Mouse (Mus musculus): ENCODE results near the gene Hmg20b.

The Hmg20b gene

DNA sequence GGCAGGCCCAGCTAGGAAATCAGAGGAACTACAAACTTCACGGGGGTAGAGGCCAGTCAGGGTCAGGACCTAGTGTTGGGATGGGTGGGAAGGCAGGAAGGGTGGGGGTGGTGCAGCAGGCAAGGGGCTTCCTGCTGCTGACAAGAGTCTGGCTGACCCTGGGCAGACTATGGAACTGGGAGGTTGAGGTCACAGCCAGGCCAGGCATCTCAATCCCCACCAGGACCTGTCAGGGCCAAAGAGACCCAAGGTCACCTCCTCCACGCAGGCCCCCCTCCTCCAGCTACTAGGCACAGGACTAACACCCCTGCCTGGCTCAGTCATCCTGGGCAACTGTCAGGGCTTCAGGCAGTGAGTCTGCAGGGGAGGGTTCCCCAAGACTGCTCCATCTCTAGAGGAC lies 22.3 kb downstream of the Hmg20b start:
- TF ChIP-seq GATA4 (IDR thresholded peaks at IDR 0.05; ENCODE audit: insufficient replicate concordance, low read length): peak; percentile 72; the same call in 1 of the 2 replicates

GRCm38 (mm10) chr10:81326858-81327257 lies 23.4 kb downstream of the Hmg20b start:
- peak; percentile 41; the same call in 1 of the 2 replicates for TF ChIP-seq GATA4 (IDR thresholded peaks at IDR 0.05; ENCODE audit: insufficient replicate concordance, low read length)

DNA sequence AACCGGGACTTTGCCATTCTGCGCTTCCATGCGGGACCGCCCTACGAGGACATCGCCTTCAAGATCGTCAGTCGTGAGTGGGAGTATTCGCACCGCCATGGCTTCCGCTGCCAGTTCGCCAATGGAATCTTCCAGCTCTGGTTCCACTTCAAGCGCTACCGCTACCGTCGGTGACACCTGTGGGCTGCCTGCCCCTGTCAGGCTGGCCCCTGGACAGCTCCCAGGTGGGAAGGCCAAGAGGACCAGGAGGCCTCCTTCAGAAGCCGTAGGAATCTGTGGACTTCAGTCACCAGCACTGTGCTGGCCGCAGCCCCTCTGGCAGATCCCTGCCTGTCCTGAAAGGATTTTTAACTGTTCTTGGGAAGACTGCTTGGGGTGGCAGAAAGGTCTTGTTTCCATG lies 24.5 kb downstream of the Hmg20b start:
- no peak for TF ChIP-seq GATA4 (IDR thresholded peaks at IDR 0.05; ENCODE audit: insufficient replicate concordance, low read length)

DNA sequence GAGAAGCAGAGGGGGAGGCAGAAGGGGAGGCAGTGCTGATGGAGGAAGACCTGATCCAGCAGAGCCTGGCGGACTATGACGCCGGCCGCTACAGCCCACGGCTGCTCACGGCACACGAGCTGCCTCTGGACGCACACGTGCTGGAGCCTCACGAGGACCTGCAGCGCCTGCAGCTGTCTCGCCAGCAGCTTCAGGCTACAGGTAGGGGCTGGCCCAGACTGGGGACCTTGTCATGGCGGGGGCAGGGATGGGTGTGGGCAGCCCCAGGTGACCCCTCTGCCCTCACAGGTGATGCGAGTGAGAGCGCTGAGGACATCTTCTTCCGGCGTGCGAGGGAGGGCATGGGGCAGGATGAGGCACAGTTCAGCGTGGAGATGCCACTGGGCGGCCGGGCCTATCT lies 25.1 kb downstream of the Hmg20b start:
- no peak for TF ChIP-seq GATA4 (IDR thresholded peaks at IDR 0.05; ENCODE audit: insufficient replicate concordance, low read length)

GRCm38 (mm10) chr10:81323791-81324530 lies 26.3 kb downstream of the Hmg20b start:
- no peak for TF ChIP-seq GATA4 (IDR thresholded peaks at IDR 0.05; ENCODE audit: insufficient replicate concordance, low read length)

GRCm38 (mm10) chr10:81323141-81323775 lies 27.0 kb downstream of the Hmg20b start:
- no peak for TF ChIP-seq GATA4 (IDR thresholded peaks at IDR 0.05; ENCODE audit: insufficient replicate concordance, low read length)

GRCm38 (mm10) chr10:81322444-81322843 lies 27.8 kb downstream of the Hmg20b start:
- no peak for TF ChIP-seq GATA4 (IDR thresholded peaks at IDR 0.05; ENCODE audit: insufficient replicate concordance, low read length)

GRCm38 (mm10) chr10:81321436-81321835 lies 28.8 kb downstream of the Hmg20b start:
- no peak for TF ChIP-seq GATA4 (IDR thresholded peaks at IDR 0.05; ENCODE audit: insufficient replicate concordance, low read length)

GRCm38 (mm10) chr10:81320550-81321347 lies 29.5 kb downstream of the Hmg20b start, which contains the start of gene Cactin:
Gene Cactin, plus strand, starts transcription at chr10:81321103.
- TF ChIP-seq GATA4 (IDR thresholded peaks at IDR 0.05; ENCODE audit: insufficient replicate concordance, low read length): peak; percentile 81; the same call in 1 of the 2 replicates

DNA sequence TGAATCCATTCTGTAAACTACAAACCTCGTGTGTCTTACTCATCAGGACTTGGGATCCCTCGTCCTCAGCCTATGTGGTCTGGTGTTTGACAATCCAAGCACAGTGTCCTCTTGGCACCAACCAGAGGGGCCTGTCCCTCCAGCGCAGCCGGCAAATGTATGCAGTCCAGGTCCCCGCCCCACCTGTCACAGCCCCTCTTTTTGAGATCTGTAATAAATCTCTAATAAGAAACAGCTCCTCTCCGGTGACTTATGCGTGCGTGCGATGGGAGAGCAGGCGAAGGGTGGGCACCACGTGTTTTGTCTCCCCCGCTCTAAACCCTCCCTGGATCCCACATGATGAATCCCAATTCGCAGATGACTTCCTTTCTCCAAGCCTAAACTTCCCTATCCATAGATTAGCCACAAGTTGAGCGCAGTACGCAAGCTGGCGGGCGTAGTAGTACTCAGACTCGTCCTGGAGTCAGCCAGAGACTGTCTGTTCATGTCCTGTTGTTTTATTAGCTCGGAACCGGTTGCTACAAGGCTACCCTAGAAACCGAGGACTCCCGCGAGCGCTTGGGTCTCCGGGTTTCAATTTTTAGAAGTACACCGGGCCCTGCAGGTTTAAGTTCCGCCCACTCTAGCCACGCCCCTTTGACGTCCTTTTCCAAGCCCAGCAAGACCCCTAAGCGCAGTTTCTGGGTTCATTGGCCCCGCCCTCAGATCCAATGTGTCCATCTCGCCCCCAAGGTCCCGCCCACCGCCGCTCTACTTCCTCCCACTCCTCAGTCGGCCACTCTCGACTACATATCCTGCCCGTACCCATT lies 30.3 kb downstream of the Hmg20b start:
- TF ChIP-seq GATA4 (IDR thresholded peaks at IDR 0.05; ENCODE audit: insufficient replicate concordance, low read length): no peak

DNA sequence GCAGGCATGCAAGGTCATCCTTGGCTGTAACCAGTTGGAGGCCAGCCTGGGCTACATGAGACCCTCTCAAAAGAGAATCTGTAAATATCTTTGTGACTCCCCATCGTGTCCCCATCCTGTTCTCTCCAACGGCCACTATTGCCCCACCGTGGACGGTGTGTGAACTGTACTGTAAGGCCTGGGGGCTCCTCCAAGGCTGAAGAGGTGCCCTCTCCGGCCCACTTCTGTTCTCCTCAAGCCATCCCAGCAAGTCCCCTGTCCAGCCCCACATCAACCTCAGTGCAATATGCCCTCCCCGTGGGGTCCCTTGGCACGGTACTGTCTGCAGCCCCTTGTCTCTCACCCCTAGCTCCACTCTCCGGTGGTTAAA lies 31.0 kb downstream of the Hmg20b start:
- TF ChIP-seq GATA4 (IDR thresholded peaks at IDR 0.05; ENCODE audit: insufficient replicate concordance, low read length): no peak

DNA sequence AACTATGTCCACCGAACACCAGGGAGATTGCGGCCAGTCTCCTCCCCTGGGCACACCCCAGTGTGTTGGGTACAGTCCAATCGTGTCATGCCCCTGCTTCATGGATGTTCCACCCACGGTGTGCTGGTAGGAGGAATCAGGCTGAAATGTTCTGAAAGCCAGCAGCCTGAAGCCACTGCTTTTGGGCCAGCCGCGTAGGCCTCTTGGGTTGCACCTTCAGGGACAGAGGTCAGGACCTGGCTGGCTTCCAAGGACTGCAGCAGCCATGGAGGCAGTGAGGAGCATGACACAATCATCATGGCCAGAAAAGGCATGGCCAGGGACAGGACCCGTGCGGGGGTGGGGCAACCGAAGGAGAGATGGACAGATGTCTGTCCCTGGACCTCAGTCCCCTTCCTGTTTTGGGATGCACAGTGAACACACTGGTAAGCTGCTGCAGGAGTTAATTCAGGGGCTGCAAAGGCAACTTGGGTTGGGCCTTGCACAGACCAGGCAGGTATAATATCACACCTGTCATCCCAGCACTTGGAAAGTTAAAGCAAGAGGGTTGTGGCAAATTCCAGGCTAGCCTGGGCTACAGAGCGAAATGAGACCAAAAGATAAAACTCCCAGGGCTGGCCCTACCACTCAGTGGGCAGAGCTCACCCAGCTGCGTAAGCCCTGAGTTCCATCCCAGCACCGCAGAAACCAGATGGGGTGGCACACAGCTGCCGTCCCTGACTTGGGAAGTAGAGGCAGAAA lies 31.5 kb downstream of the Hmg20b start:
- no peak for TF ChIP-seq GATA4 (IDR thresholded peaks at IDR 0.05; ENCODE audit: insufficient replicate concordance, low read length)

DNA sequence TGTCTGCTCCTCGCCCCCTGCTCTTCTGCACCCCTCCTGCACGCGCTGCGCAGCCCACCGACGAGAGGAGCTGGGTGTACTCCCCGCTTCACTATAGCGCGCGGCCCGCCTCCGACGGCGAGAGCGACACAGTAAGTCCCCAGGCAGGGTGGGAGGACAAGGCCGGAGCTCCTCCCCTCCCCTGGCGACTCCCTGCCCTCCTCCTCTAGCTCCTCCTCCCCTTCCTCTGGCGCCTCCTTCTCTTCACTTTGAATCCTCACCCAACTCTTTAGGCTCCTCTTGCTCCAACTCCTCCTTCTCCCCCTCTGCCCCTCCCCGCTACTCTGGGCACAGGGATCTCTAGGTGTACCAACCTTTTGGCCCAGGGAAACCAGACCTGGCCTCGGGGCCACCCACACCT lies 33.0 kb downstream of the Hmg20b start:
- no peak for TF ChIP-seq GATA4 (IDR thresholded peaks at IDR 0.05; ENCODE audit: insufficient replicate concordance, low read length)

GRCm38 (mm10) chr10:81316338-81317060 lies 33.8 kb downstream of the Hmg20b start:
- no peak for TF ChIP-seq GATA4 (IDR thresholded peaks at IDR 0.05; ENCODE audit: insufficient replicate concordance, low read length)
